Mouse (Mus musculus) kidney, adult 2 months (tissue): Measurements from ENCODE around the gene Trak1.

ENCODE experiments used
- CTCF ChIP-seq: fragments of 200-500 bp; conservative IDR thresholded peaks from 2 replicates; pipeline ENCODE4 v1.5.1; 2011; ENCODE audit warnings: low read depth, mild to moderate bottlenecking, control low read depth, low read length, moderate library complexity, mixed read lengths; ENCODE audit not compliant: insufficient read depth, insufficient read length
- POLR2A ChIP-seq: fragments of 200-500 bp; IDR thresholded peaks from one replicate; pipeline ENCODE4 v1.6.1; 2011; ENCODE audit warnings: low read depth, low read length, control low read depth

- TF ChIP-seq CTCF: peak; percentile 37
- TF ChIP-seq POLR2A: no peak
These were observed 177.5 kb downstream of the Trak1 start for GRCm38 (mm10) chr9:121474771-121475170.
